Comparison of ENCODE assay signal across 9 mouse cellular contexts in the genomic region with DNA sequence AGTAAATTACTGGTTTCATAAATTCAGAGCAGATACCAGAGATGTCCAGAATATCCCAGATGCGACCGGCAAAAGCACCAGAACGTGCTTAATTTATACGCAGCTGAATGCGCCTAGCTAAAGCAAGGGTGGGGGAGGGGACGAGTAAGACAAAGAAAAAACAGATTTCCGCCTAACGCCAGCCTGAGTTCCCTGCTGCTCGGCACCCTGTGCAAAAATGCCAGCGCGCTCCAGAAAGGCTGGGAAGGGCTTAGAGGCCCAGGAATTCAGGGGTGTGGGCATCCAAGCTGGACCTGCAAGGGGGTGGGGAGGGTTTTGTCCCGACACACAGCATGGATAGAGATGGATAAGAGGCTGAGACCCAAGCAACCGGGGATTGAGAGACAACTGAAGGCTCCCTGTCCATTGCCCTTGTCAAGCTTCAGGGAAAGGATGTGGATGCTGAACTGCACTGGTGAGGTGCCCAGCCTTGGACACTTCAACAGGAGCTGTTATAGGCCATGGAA.
DNase-seq lines count a peak whose midpoint lies in the region; ATAC-seq and TF ChIP-seq lines count a peak whose summit lies in the region.
"Had no signal": no experiment of that assay in that cellular context is flagged by ENCODE, and none has a peak within 500 bp of the region (broad histone marks: within the 10 kb centered on the region; RNA-seq: fewer than 3 reads in every experiment).

No protein-coding gene starts in this region.

- H3K4me1 ChIP-seq in thymus, adult 2 months (replicated peaks; ENCODE audit: control insufficient read depth, insufficient read depth, low read length) = no peaks in the 10 kb centered on the region
- peaks cover 38% of the 10 kb centered on the region for H3K4me1 ChIP-seq in midbrain, embryonic 15.5 days

- H3K27ac ChIP-seq in thymus, adult 2 months (ENCODE audit: control insufficient read depth, insufficient read depth, low read length) = no peak overlapping the region
- H3K27ac ChIP-seq in midbrain, embryonic 15.5 days = peak overlapping the region; percentile 88

- DNase-seq in frontal cortex, postnatal 10 days (ENCODE audit: low spot score in 2 of 2) = peak; percentile 38 to 53
- no peak for DNase-seq in frontal cortex, postnatal 14 days (ENCODE audit: low spot score in 2 of 2)
- DNase-seq in thymus, postnatal 4 days = peak; percentile 7
- DNase-seq in thymus, adult 2 months = no peak
- DNase-seq in hindlimb bud, embryonic 11.5 days (ENCODE audit: extremely low spot score, low read depth, low spot score) = peak; percentile 68
- DNase-seq in thymus, postnatal 36 days = no peak
- no peak for DNase-seq in MN1 (ENCODE audit: low spot score)

- no peaks in the 10 kb centered on the region for H3K9me3 ChIP-seq in midbrain, embryonic 15.5 days

- peak; percentile 79 for ATAC-seq in midbrain, embryonic 15.5 days (replicated peaks)

- peak overlapping the region; percentile 43 for H3K4me2 ChIP-seq in midbrain, embryonic 15.5 days

- TF ChIP-seq POLR2A in thymus, adult 2 months (IDR thresholded peaks at IDR 0.05; ENCODE audit: control insufficient read depth, extremely low read depth, insufficient read depth, low read length, poor library complexity) = no peak

- H3K36me3 ChIP-seq in thymus, adult 2 months (ENCODE audit: control insufficient read depth, insufficient read depth, low read length) = no peaks in the 10 kb centered on the region
- no peaks in the 10 kb centered on the region for H3K36me3 ChIP-seq in midbrain, embryonic 15.5 days (replicated peaks)

- H3K9ac ChIP-seq in midbrain, embryonic 15.5 days = peak overlapping the region; percentile 20; the same call in 1 of the 2 replicates

- no peak for TF ChIP-seq CTCF in thymus, adult 2 months (IDR thresholded peaks at IDR 0.05; ENCODE audit: borderline replicate concordance, control insufficient read depth, extremely low read depth, insufficient read depth, low read length, poor library complexity)

- no peak overlapping the region for H3K4me3 ChIP-seq in thymus, adult 2 months (ENCODE audit: control insufficient read depth, insufficient read depth, low read length)
- H3K4me3 ChIP-seq in midbrain, embryonic 15.5 days = peak overlapping the region; percentile 10; the same call in 1 of the 2 replicates
- H3K4me3 ChIP-seq: myocyte had no signal

- no peaks in the 10 kb centered on the region for H3K27me3 ChIP-seq in thymus, adult 2 months (ENCODE audit: control insufficient read depth, insufficient read depth, low read length)
- no peaks in the 10 kb centered on the region for H3K27me3 ChIP-seq in midbrain, embryonic 15.5 days (replicated peaks)

- WGBS in thymus, adult 2 months = 25% methylated on average over 13 of the region's 13 CpGs
- WGBS in midbrain, embryonic 15.5 days = 0% methylated on average over 13 of the region's 13 CpGs

Comparison
In these comparisons a context has a peak if more than half of its experiments do, and no peak if none do; other contexts are left out.
1. DNase-seq: peak in frontal cortex, postnatal 10 days (2 of 2), thymus, postnatal 4 days (single experiment) and hindlimb bud, embryonic 11.5 days (single experiment); none in frontal cortex, postnatal 14 days (0 of 2), thymus, adult 2 months (single experiment), thymus, postnatal 36 days (0 of 2) and MN1 (single experiment).